Mouse (Mus musculus) small intestine, adult 2 months (tissue): ENCODE measurements at regions not wholly inside any gene's neighbourhood (a gene's known extent, or its start where the extent isn't known, plus 50 kb on each side); places are given as distances from the start of the nearest gene placed in this dataset.

Source experiments
- H3K27ac ChIP-seq: fragments of 200-500 bp; 2 replicates; pipeline ENCODE4 v1.5.1; 2012; ENCODE audit warnings: low read depth, low read length, control low read depth, inconsistent platforms; ENCODE audit not compliant: insufficient read depth
- H3K27me3 ChIP-seq: fragments of 200-500 bp; 2 replicates; pipeline ENCODE4 v1.6.1; 2012; ENCODE audit warnings: mild to moderate bottlenecking, moderate library complexity, low read length, inconsistent platforms; ENCODE audit not compliant: control insufficient read depth, insufficient read depth
- H3K36me3 ChIP-seq: fragments of 200-500 bp; 2 replicates; pipeline ENCODE4 v1.6.1; 2012; ENCODE audit warnings: mild to moderate bottlenecking, low read length, control low read depth, inconsistent platforms; ENCODE audit not compliant: control insufficient read depth, insufficient read depth
- H3K4me1 ChIP-seq: fragments of 200-500 bp; 2 replicates; pipeline ENCODE4 v1.6.1; 2012; ENCODE audit warnings: low read length, inconsistent platforms, mixed read lengths; ENCODE audit not compliant: control insufficient read depth, insufficient read depth, insufficient read length
- H3K4me3 ChIP-seq: fragments of 200-500 bp; 2 replicates; pipeline ENCODE4 v1.5.1; 2012; ENCODE audit warnings: low read depth, mild to moderate bottlenecking, control low read depth, inconsistent platforms, low read length, moderate library complexity
- CTCF ChIP-seq: fragments of 200-500 bp; IDR thresholded peaks from 2 replicates; pipeline ENCODE4 v1.5.1; 2012; ENCODE audit warnings: low read depth, mild to moderate bottlenecking, control low read depth, inconsistent platforms, low read length, moderate library complexity, mixed read lengths; ENCODE audit not compliant: insufficient replicate concordance, insufficient read length; ENCODE audit errors: extremely low read depth
- POLR2A ChIP-seq: fragments of 200-500 bp; IDR thresholded peaks from 2 replicates; pipeline ENCODE4 v1.6.1; 2012; ENCODE audit warnings: low read depth, mild to moderate bottlenecking, control low read depth, inconsistent platforms, low read length, moderate library complexity
- WGBS: fragments of 180-500 bp; shearing (Covaris S2); methylation state at CpG from one replicate; pipeline ENCODE4 v1.1.7; 2018; 5-methylcytosine and 5-hydroxymethylcytosine counted together

DNA sequence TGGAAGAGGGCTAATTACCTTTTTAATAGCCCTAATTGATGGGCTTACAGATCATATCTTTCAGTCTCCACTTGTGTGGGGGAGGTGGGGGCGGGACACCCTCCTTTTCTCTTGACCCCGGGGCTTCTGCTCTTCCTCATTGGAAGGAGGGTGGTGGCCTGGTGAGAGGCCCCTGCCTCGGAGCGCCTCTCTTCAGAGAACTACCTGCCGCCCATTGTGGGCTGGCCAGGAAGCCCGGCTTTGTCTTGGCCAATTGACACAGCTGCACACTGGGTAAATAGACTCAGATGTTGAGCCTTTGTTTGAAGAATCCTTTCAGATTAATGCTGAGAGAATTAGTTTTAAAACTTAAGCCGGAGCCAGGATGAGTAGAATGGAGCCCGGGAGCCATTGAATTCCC, 188.0 kb upstream of the Hes1 start:
- no peak overlapping the region for H3K27ac ChIP-seq
- H3K4me3 ChIP-seq, result no peak overlapping the region
- TF ChIP-seq CTCF, result no peak
- WGBS, result 27% methylated on average over 8 of the region's 8 CpGs
- H3K4me1 ChIP-seq, result peaks cover 8% of the 10 kb centered on the region; the same call in 1 of the 2 replicates
- no peaks in the 10 kb centered on the region for H3K36me3 ChIP-seq
- no peaks in the 10 kb centered on the region for H3K27me3 ChIP-seq

DNA sequence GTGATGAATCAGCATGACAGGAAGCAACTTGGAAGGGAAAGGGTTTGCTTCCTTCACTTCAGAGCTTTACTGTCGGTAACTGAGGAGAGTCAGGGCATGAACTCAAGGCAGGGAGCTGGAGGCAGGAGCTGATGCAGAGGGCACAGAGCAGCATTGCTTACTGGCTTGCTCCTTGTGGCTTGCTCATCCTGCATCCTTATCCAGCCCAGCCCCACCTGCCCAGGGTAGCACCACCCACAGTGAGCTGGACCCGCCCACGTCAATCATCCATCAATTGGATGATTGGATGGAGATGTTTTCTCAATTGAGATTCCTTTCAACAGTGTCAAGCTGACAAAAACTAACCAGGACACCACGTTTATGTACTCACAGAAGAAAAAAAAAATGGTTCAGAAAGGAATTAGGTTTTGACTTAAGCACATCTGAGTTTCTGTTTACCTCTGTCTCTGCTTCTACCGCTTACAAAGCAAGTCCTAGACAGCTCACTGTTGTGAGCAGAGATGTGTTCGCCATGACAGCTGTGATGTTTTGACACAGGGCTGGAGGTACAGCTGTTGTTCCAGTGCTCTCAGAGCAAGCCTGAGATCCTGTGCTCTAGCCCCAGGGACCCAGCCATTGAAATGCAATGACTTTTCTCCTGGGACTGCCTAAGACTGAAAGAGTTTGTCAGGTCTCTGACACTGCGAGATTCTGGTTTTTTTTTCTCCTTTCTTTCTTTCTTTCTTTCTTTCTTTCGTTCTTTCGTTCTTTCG, 186.6 kb upstream of the Hes1 start:
- TF ChIP-seq CTCF (no peak), POLR2A (no peak)
- Histone ChIP-seq H3K4me3 (no peak overlapping the region), H3K27ac (no peak overlapping the region), H3K4me1 (peaks cover 11% of the 10 kb centered on the region), H3K27me3 (no peaks in the 10 kb centered on the region), H3K36me3 (no peaks in the 10 kb centered on the region)
- 70% methylated on average over 10 of the region's 10 CpGs for WGBS

DNA sequence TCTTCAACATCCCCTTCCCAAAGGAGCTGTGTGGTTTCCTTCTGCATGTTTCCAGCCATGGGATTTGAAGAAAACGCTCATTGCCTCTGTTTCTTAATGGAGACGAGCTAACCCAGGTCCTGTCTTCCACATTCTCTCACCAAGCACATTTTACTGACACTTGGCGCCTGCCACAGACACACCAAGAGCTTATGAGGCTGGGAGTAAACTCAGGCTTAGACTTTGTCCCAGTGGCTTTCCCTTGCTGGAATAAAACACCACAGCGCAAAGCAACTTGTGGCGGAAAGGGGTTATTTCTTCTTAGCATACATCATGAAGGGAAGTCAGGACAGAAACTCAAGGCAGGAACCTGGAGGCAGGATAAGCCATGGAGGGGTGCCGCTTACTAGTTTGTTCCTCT, 184.5 kb upstream of the Hes1 start:
- no peaks in the 10 kb centered on the region for H3K27me3 ChIP-seq
- H3K27ac ChIP-seq, result no peak overlapping the region
- 39% methylated on average over 6 of the region's 6 CpGs for WGBS
- no peaks in the 10 kb centered on the region for H3K36me3 ChIP-seq
- TF ChIP-seq CTCF, result no peak
- TF ChIP-seq POLR2A, result no peak
- no peak overlapping the region for H3K4me3 ChIP-seq
- peaks cover 14% of the 10 kb centered on the region for H3K4me1 ChIP-seq

DNA sequence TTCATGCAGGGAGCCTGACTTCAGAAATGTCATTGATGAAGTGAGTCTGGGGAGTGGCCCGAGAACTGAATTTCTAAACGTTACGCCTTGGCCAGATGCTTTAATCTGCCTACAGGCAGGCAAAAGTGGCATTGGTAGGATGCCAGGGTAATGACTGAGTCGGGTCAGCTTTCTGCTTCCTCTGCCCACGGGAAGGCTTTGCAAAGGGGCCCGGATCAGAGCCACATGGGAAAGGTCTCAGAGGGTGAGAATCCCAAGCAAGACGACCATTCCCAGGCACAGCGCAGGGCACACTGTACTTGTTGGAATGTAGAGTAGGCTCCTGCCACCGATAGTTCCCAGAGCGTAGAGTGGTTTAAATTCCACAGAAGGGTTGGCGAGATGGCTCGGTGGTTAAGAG, 182.7 kb upstream of the Hes1 start:
- H3K4me1 ChIP-seq, result peaks cover 14% of the 10 kb centered on the region
- TF ChIP-seq CTCF, result no peak
- TF ChIP-seq POLR2A, result no peak
- no peak overlapping the region for H3K4me3 ChIP-seq
- H3K36me3 ChIP-seq, result no peaks in the 10 kb centered on the region
- WGBS, result 57% methylated on average over 12 of the region's 12 CpGs
- no peaks in the 10 kb centered on the region for H3K27me3 ChIP-seq
- no peak overlapping the region for H3K27ac ChIP-seq

DNA sequence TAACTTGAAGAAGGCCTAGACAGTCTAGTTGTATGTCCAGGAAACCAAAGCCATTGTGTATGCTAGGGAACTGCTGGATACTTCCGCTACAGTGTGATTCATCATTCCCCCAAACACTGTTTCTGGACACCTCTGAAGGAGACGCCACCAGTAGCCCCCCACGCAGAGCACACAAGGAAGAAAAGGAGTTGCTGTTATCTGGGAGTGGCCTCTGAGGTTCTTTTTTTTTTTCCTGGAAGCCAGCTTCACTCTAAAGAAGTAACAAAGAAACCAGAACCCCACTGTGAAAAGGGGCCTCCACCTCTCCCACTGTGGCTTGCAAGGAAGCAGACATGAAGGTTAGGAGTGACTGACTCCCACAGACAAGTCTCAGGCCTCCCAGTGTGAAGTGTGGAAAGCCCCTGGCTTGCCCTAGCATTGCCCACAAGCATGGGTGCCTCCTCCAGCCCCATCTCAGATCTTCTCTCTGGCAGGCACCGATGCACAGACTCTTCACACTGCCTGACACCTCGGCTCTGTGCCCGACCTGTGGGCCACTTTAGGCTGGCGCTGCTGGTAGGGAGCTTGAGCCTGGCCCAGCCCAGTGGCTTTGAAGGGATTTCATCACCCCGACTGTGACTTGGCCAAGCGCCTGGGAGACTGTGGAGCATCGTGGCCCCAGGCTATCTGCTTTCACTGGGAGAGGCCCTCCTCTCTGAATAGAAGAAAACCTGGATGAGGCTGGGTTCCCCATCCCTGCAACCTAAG, 181.8 kb upstream of the Hes1 start:
- Histone ChIP-seq H3K27ac (no peak overlapping the region), H3K36me3 (no peaks in the 10 kb centered on the region), H3K27me3 (no peaks in the 10 kb centered on the region), H3K4me1 (peaks cover 14% of the 10 kb centered on the region), H3K4me3 (no peak overlapping the region)
- no peak for TF ChIP-seq POLR2A
- TF ChIP-seq CTCF, result no peak
- WGBS, result 31% methylated on average over 10 of the region's 10 CpGs

DNA sequence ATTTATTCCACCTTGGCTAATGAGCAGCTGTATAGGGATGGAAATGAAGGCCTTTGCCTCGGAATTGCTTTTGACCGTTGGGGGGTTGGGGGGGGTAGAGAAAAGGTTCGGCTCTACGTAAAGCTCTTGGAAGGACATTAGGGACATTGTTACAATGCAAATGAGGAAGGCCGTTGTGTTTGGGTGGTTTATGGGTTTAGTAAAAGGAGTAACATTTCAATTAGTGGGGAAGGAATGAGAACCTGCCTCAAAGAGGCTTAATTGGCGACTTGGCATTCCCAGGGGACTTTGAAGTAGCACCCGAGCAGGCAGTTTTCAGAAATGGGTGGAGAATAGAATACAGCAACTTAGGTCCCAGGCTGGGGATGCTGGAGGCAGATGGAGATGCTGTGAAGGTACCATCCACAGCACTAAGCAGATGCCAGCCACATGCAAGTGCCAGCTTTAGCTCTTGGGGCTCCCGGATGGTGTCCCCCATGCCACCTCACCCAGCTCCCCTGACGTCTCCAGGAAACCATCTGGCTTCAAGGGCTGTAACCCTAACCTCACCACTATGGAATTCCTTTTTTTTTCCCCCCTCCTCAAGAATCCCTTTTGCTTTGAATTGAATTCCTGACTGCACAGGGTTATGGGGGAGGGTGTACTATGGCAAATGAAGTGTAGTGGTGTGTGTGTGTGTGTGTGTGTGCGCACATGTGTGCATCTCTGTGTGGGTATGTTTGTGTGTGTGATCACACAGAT, 180.8 kb upstream of the Hes1 start:
- TF ChIP-seq CTCF, result no peak
- TF ChIP-seq POLR2A, result no peak
- H3K27me3 ChIP-seq, result no peaks in the 10 kb centered on the region
- peaks cover 14% of the 10 kb centered on the region for H3K4me1 ChIP-seq
- no peak overlapping the region for H3K4me3 ChIP-seq
- H3K27ac ChIP-seq, result no peak overlapping the region
- 72% methylated on average over 10 of the region's 10 CpGs for WGBS
- no peaks in the 10 kb centered on the region for H3K36me3 ChIP-seq

DNA sequence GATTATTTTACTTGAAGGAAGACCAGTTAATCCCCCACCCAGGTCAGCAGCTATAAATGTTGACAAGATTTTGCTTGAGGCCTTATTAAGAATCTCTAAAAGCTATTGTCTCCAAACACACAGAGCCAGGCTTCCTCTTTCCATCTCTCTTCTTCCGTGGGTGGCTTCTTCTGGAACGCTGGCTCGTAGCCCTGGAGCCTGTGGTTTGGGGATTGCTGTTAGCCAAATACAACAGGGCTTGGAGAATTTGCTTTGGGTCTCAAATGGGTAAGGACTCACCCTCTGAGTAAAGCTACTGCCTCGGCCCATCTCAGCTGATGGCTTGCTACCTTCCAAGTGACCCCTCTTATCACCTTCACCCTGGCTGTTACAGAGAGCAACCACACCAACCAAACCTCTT, 179.3 kb upstream of the Hes1 start:
- no peaks in the 10 kb centered on the region for H3K27me3 ChIP-seq
- H3K27ac ChIP-seq, result no peak overlapping the region
- H3K36me3 ChIP-seq, result no peaks in the 10 kb centered on the region

More for the DNA sequence above, 179.3 kb upstream of the Hes1 start:
- Histone ChIP-seq H3K4me3 (no peak overlapping the region), H3K4me1 (peaks cover 10% of the 10 kb centered on the region)
- no peak for TF ChIP-seq POLR2A
- TF ChIP-seq CTCF, result no peak
- 81% methylated on average over 4 of the region's 4 CpGs for WGBS
